Mouse (Mus musculus) forebrain, embryonic 11.5 days (tissue): Measurements from ENCODE around the gene Cep104. TPM values are rescaled to one million over a fixed set of nuclear protein-coding genes. Genes with fewer than 3 reads are reported as not detected.

Experiments
- polyA plus RNA-seq: library from polyadenylated mRNA; unstranded; fragments of >200 nt; fragmentation: Nextera tagmentation; extraction: Ambion mirVana; gene quantifications from 2 replicates; pipeline ENCODE4 v1.2.1, GENCODE M21; 2014

The Cep104 gene
- polyA plus RNA-seq, 1 experiment from 2014 or later, result 22.6 TPM

Other genes starting within 250 kb of the Cep104 start
- 115 and 116 TPM in 2 replicates for gene A430005L14Rik, start 18.0 kb upstream of the Cep104 start, polyA plus RNA-seq
- 13.0 and 14.1 TPM in 2 replicates for gene Dffb, start 68 bp upstream of the Cep104 start, polyA plus RNA-seq
- gene Lrrc47, start 36.5 kb downstream of the Cep104 start, polyA plus RNA-seq, result 12.3 and 19.2 TPM in 2 replicates
- gene Smim1, start 51.0 kb downstream of the Cep104 start, polyA plus RNA-seq, result 10.2 and 10.5 TPM in 2 replicates
- gene Ccdc27, start 67.5 kb downstream of the Cep104 start, polyA plus RNA-seq, result not detected in 2 replicates
- 6.6 and 11.6 TPM in 2 replicates for gene Trp73, start 165.0 kb downstream of the Cep104 start, polyA plus RNA-seq
- 44.5 and 52.4 TPM in 2 replicates for gene Wrap73, start 167.2 kb downstream of the Cep104 start, polyA plus RNA-seq
- 126 and 135 TPM in 2 replicates for gene Tprgl, start 185.5 kb downstream of the Cep104 start, polyA plus RNA-seq
- gene Megf6, start 195.5 kb downstream of the Cep104 start, polyA plus RNA-seq, result 23.9 and 25.7 TPM in 2 replicates